Mouse (Mus musculus) layer of hippocampus, adult 9-11 months (tissue): ENCODE results near the gene Lpgat1.
A peak's percentile ranks its signal among the peaks of the same experiment; 100 is the strongest.

Experiments used
- DNase-seq: peaks from one replicate; pipeline ENCODE4 v3.0.0; 2022

The Lpgat1 gene

GRCm38 (mm10) chr1:191737871-191738270, 20.2 kb downstream of the Lpgat1 start:
- no peak for DNase-seq

- no peak for DNase-seq
Measured at GRCm38 (mm10) chr1:191738726-191739125, 21.1 kb downstream of the Lpgat1 start.

DNA sequence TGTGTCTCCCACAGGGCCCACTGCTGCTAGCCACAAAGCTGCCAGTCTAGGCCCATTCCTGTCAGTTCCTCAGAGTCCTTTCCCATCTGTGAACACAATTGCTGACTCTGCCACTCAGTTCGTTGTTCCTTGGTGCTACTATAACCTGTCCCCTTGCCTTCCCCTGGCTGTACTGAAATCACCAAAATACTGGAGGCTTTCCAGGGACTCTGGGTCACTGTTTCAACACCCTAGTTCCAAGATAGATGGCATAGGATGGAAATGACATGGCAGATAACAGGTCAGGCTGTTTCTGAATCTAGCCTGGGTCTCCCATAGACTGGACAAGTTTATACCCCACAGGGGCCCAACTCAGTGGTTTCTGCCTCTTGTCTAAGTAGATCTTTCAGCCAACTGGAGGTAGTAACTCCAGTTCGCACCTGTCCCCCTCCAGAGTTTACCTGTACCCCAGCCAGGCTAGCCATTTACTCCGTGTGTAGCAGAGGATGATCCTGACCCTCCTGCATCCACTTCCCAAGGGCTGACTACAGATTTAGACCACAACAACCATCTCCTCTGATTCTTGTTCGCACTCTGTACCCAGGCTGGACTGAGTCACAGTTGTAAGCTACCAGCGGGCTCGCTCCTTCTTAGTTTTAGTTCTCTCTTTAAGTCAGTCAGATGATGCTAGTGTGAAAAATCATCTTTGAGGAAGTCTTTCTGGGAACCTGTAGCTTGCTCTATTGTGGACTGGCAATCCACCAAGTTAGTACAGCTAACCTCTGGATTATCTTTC, 23.1 kb downstream of the Lpgat1 start:
- no peak for DNase-seq

DNA sequence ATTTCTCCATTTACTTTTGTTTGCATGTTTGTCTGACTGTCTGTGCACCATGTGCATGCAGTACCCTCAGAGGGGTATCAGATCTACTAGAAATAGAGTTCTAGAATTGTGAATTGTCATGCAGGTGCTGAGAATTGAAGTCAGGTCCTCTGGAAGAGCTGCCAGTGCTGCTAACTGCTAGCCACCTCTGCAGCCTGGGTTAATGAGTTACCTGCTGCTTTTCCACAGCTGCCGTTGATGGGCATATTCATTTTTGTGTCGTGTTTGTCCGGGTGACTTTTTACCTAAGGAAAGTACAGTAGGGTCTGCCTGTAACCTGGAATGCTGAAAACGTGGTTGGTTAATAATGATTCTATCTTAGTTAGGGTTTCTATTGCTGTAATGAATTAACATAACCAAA, 24.0 kb downstream of the Lpgat1 start:
- DNase-seq: no peak

DNA sequence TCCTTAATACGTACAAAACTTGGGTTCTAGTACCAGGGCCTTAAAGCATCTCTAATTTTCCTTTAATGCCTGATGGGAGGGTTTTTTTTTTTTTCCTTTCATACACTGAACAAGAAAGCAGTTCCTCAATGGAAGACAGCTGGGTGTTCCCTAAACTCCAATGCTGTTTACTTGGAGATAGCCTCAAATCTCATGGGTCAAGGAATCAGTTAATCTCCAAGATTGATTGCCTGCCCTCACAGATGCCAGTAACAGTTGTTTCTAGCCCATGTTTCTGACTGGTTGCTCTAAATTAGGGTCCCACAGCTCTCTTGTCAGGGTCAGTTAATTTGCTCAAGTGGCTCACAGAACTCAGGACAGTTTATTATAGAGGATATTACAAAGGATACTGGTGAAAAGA, 30.8 kb downstream of the Lpgat1 start:
- DNase-seq: no peak

GRCm38 (mm10) chr1:191756520-191757199, 39.0 kb downstream of the Lpgat1 start:
- peak; percentile 47 for DNase-seq

DNA sequence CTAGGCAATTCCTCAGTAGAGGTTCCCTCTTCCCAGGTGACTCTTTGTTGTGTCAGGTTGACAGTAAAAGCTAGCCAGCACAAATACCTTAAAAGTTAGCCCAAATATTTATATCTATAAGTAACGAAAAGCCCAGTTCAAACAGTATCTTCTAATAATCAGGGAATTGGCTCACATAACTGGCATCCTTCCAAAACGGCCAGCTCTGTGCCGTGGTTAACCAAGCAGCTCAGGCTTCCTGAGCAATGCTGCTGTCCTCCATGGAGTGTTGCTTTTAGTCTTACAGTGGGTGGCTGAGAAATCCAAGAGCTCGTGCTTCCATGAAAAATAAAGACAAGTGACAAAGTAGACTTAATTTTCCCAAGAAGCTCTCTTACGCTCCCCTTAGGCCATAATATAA, 56.5 kb downstream of the Lpgat1 start:
- no peak for DNase-seq

- DNase-seq: no peak
Measured at GRCm38 (mm10) chr1:191775116-191775515, 57.5 kb downstream of the Lpgat1 start.

GRCm38 (mm10) chr1:191777521-191777920, 59.9 kb downstream of the Lpgat1 start:
- no peak for DNase-seq

DNA sequence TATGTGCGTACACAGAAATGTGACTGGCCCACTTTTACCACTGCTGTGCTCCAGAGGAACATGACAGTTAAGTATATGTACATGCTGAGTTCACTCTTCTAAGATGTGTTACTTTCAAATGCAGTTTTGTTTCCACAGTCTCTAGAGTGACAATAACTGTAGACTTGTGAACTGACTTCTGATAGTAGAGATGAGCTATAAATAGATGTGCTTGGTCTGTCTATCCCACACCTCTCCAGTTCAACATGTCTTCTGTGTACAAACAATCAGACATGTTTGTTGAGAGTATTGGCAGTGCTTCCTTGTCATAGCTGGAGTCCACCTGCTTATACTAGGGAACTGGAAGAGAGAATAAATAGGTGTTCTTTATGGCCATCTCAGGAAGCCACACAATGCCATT, 62.8 kb downstream of the Lpgat1 start:
- no peak for DNase-seq

DNA sequence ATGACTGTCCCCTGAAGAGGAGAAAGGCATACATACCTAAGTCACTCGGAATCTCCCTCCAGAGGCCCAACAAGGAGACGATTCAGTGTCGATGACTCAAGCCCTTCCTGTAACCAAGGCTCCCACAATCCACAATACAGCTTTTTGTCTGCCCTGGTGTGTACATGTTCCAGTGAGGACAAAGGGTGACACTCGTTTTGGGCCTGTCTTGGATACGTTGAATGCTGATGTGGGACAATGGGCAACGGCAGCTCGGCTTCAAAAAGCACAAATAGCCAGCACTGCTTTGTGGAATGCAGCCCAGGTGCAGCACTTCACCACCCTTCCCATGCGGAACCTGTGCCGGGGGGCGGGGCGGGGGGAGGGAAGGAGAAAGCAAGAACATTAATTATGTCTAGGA, 67.5 kb downstream of the Lpgat1 start:
- DNase-seq: peak; percentile 70

DNA sequence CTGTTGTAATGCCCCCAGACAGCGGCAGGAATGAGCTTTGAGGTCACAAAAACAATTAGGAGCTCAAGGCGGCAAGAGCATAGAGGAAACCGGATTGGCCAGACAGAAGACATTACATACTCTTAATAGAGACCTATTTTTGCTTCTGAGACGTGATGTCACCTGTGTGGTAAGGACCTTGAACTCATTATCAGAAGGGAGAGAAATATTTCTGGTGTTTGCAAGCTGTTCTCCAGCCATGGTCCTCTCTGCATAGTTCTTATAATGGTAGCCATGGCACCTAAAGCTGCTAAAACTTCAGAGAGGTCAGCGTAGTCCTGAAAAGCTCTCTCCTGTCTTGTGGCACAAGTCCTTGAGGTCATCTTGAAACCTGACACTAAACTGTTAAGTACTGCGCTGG, 68.6 kb downstream of the Lpgat1 start:
- DNase-seq: no peak

GRCm38 (mm10) chr1:191787379-191787778, 69.7 kb downstream of the Lpgat1 start:
- peak; percentile 71 for DNase-seq

DNA sequence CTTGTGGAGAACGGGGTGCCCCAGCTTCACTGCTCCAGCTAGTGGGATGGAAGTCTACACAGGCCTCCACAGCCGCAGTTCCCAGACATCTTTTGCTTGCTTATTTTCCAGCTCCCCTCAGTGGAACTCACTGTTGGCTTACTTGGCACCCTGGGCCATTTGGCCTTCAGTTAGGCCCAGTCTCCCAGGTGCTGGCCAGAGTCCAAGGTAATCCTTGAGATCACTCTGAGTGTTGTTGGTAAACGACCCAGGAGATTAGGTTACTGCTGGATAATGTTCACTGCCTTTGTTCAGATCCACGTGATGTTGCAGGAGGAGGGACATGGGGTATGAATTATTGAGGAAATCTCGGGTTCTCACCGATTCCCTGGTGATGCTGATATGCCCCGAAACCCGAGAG, 75.4 kb downstream of the Lpgat1 start:
- DNase-seq: no peak

- no peak for DNase-seq
Measured at GRCm38 (mm10) chr1:191793888-191794532, 76.4 kb downstream of the Lpgat1 start.

DNA sequence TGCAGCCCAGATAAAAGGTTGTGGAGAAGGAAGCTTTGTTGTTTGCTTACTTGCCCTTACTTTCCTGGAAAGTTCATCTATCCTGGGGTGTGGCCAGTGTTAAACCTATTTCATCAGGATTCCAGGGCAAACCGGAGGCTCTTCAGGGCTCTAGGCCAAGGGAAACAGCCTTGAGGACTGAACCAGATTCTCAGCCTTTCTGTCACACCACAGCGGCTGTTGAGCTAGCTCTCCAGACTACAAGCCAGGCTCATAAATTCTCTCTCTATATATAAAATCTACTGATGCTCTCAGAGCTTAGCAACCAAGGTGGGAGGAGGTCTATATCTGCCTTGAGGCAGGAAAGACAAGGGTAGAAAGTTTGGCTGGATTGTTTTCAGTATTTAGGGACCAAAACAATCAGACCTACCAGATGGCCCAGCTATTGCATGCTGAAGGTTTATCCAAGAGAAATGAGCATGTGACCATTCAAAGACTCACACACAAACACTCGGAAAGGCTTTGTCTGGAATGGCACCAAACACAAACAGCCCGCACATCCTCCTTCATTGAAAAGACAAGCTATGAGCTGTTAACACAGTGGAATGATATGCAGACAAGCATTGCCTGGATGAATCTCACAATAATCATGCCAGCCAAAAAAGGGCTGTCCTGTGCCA, 78.7 kb downstream of the Lpgat1 start:
- no peak for DNase-seq

DNA sequence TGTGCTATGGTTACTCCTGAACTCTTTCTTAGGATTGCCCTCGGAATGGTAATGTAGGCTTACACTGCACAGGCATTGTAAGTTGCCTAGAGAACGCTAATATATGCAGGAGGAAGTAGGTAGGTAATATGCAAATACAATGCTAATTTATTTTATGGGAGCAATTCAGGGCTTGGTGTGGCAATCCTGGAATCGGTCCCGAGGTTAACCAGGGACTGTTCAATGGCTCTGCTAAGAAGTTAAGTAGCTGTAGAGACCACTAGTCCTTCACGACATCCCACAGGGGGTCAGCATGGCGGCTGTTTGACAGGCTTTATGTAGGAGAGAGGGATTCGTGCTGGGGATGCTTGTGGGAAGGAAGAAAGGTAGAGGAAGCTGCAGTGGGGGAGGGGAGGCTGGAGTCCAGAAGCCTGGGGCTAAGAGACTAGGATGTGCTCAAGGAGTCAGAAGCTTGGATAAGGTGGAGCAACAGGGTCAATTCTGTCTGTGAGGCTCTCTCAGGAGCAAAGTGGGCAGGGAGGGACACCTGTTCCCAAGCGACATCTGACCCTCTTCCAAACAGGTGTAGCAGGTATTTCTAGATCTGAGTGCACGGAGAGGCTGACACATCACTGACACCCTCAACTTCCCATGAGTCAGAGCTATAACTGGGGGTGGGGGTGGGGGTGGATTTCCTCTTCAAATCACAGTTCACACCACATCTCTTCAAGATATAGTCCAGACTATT, 84.6 kb downstream of the Lpgat1 start:
- no peak for DNase-seq

- DNase-seq: peak; percentile 56
Measured at GRCm38 (mm10) chr1:191802820-191803655, 85.4 kb downstream of the Lpgat1 start.

- DNase-seq: no peak
Measured at GRCm38 (mm10) chr1:191804747-191805146, 87.1 kb downstream of the Lpgat1 start.

DNA sequence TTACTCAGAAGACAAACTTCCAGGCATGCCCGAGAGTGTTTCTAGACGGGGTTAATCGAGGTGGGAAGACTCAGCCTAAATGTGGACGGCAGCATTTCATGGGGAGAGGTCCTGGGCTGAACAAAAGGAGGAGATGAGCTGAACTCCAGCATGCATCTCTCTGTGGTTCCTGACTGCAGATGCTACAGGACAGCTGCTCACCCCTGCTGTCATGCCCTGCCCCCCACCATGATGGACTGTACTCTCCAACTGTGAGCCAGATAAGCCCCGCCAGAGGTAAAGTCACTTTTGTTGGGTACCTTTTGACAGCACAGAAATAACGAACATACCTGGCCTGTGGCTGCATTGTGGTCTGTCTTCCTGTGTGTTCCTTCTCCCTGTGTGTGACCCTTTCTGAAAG, 88.2 kb downstream of the Lpgat1 start:
- no peak for DNase-seq

GRCm38 (mm10) chr1:191806740-191807139, 89.1 kb downstream of the Lpgat1 start:
- DNase-seq: no peak

DNA sequence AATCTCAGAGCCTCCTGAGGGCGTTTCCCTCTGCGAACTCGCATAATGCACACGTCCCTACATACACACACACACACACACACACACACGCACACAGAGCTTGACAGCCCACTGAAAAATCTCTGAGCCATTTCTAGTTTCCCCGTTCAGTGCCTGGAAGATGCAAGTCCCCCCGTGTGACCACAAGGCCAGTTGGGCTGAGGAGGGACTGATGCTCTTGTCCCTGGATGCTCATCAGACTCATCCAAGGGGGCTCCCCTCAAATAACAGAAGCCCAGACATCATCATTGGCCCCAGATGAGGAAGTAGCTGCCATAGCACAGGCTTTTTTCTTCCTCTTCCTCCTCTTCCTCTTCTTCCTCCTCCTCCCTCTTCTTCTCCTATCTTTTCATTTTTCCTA, 90.3 kb downstream of the Lpgat1 start:
- no peak for DNase-seq
